Mouse (Mus musculus) embryonic facial prominence, embryonic 11.5 days (tissue): ENCODE data around the gene Slc4a4. TPM values are rescaled to one million over a fixed set of nuclear protein-coding genes. Genes with fewer than 3 reads are reported as not detected.

Experiments used
- ATAC-seq: fragments of 200-750 bp; cut with Nextera tagmentation; replicated peaks from 2 replicates; pipeline ENCODE4 v1.8.0; 2017; ENCODE audit warnings: low read depth; ENCODE audit not compliant: insufficient number of reproducible peaks, low FRiP score, low TSS enrichment
- DNase-seq: peaks from one replicate; pipeline ENCODE4 v3.0.0-alpha.2; 2015; ENCODE audit warnings: low spot score
- H3K27ac ChIP-seq: fragments of 300-500 bp; sonication (generic); replicated peaks from 2 replicates; pipeline ENCODE4 v1.5.1; 2014; ENCODE audit warnings: mild to moderate bottlenecking, low read depth, low read length, control low read depth
- H3K27me3 ChIP-seq: fragments of 300-500 bp; sonication (generic); 2 replicates; pipeline ENCODE4 v1.6.1; 2014; ENCODE audit warnings: mild to moderate bottlenecking, low read length, moderate library complexity, mixed read lengths; ENCODE audit not compliant: control insufficient read depth, insufficient read depth
- H3K36me3 ChIP-seq: fragments of 300-500 bp; sonication (generic); replicated peaks from 2 replicates; pipeline ENCODE4 v1.6.1; 2014; ENCODE audit warnings: low read depth, mild to moderate bottlenecking, low read length, moderate library complexity, mixed read lengths; ENCODE audit not compliant: control insufficient read depth, insufficient read depth
- H3K4me1 ChIP-seq: fragments of 300-500 bp; sonication (generic); 2 replicates; pipeline ENCODE4 v1.6.1; 2014; ENCODE audit warnings: low read length, mixed read lengths; ENCODE audit not compliant: control insufficient read depth, insufficient read depth
- H3K4me2 ChIP-seq: fragments of 300-500 bp; sonication (generic); 2 replicates; pipeline ENCODE4 v1.6.1; 2014; ENCODE audit warnings: low read depth, mild to moderate bottlenecking, control low read depth, low read length, moderate library complexity
- H3K4me3 ChIP-seq: fragments of 300-500 bp; sonication (generic); 2 replicates; pipeline ENCODE4 v1.5.1; 2014; ENCODE audit warnings: low read depth, low read length, control low read depth
- H3K9ac ChIP-seq: fragments of 300-500 bp; sonication (generic); replicated peaks from 2 replicates; pipeline ENCODE4 v1.6.1; 2014; ENCODE audit warnings: mild to moderate bottlenecking, control low read depth, low read length
- H3K9me3 ChIP-seq: fragments of 300-500 bp; sonication (generic); replicated peaks from 2 replicates; pipeline ENCODE4 v1.6.1; 2016; ENCODE audit warnings: mild to moderate bottlenecking, low read length, inconsistent platforms, mixed read lengths; ENCODE audit not compliant: control insufficient read depth
- WGBS: fragments of 180-500 bp; shearing (Covaris S2); extraction: QIAGEN DNeasy Blood & Tissue Kit; methylation state at CpG from one replicate; pipeline ENCODE4 v1.1.7; 2014; 5-methylcytosine and 5-hydroxymethylcytosine counted together
- polyA plus RNA-seq: library from polyadenylated mRNA; unstranded; fragments of >200 nt; fragmentation: Nextera tagmentation; extraction: Ambion mirVana; gene quantifications from 2 replicates; pipeline ENCODE4 v1.2.1, GENCODE M21; 2014

The Slc4a4 gene
- polyA plus RNA-seq, 1 experiment from 2014 or later, result 1.6 TPM

GRCm38 (mm10) chr5:89120881-89121280, 234.3 kb downstream of the Slc4a4 start:
- Histone ChIP-seq H3K27me3 (no peaks in the 10 kb centered on the region), H3K4me2 (no peak overlapping the region), H3K4me3 (no peak overlapping the region), H3K36me3 (no peaks in the 10 kb centered on the region), H3K27ac (no peak overlapping the region), H3K4me1 (no peaks in the 10 kb centered on the region), H3K9ac (no peak overlapping the region), H3K9me3 (no peaks in the 10 kb centered on the region)
- ATAC-seq, result no peak
- 55% methylated on average over 1 of the region's 1 CpGs for WGBS
- DNase-seq, result no peak

- no peak overlapping the region for H3K4me2 ChIP-seq
- H3K36me3 ChIP-seq, result no peaks in the 10 kb centered on the region
- no peak overlapping the region for H3K4me3 ChIP-seq
- no peaks in the 10 kb centered on the region for H3K27me3 ChIP-seq
- ATAC-seq (no peak), DNase-seq (no peak)
- no peak overlapping the region for H3K9ac ChIP-seq
- H3K27ac ChIP-seq, result no peak overlapping the region
- WGBS, result 78% methylated on average over 9 of the region's 9 CpGs
- no peaks in the 10 kb centered on the region for H3K9me3 ChIP-seq
- no peaks in the 10 kb centered on the region for H3K4me1 ChIP-seq
Measured at GRCm38 (mm10) chr5:89123270-89123903, 236.8 kb downstream of the Slc4a4 start.

GRCm38 (mm10) chr5:89128210-89128609, 241.6 kb downstream of the Slc4a4 start:
- Histone ChIP-seq H3K4me2 (no peak overlapping the region), H3K36me3 (no peaks in the 10 kb centered on the region), H3K4me1 (no peaks in the 10 kb centered on the region), H3K4me3 (no peak overlapping the region), H3K27me3 (no peaks in the 10 kb centered on the region), H3K9ac (no peak overlapping the region), H3K27ac (no peak overlapping the region), H3K9me3 (no peaks in the 10 kb centered on the region)
- no peak for DNase-seq
- no peak for ATAC-seq
- WGBS, result 86% methylated on average over 6 of the region's 6 CpGs

GRCm38 (mm10) chr5:89135776-89136175, 249.2 kb downstream of the Slc4a4 start:
- Histone ChIP-seq H3K4me1 (no peaks in the 10 kb centered on the region), H3K9ac (no peak overlapping the region), H3K9me3 (no peaks in the 10 kb centered on the region), H3K27ac (no peak overlapping the region), H3K4me3 (no peak overlapping the region), H3K4me2 (no peak overlapping the region), H3K27me3 (no peaks in the 10 kb centered on the region), H3K36me3 (no peaks in the 10 kb centered on the region)
- 81% methylated on average over 11 of the region's 11 CpGs for WGBS
- DNase-seq, result no peak
- ATAC-seq, result no peak

- H3K27me3 ChIP-seq, result no peaks in the 10 kb centered on the region
- H3K27ac ChIP-seq, result no peak overlapping the region
- H3K9me3 ChIP-seq, result no peaks in the 10 kb centered on the region
- H3K4me3 ChIP-seq, result no peak overlapping the region
- H3K4me2 ChIP-seq, result no peak overlapping the region
- H3K9ac ChIP-seq, result no peak overlapping the region
- H3K4me1 ChIP-seq, result no peaks in the 10 kb centered on the region
- H3K36me3 ChIP-seq, result no peaks in the 10 kb centered on the region
- DNase-seq (no peak), ATAC-seq (no peak)
- WGBS, result 90% methylated on average over 2 of the region's 2 CpGs
Measured at GRCm38 (mm10) chr5:89140070-89140469, 253.5 kb downstream of the Slc4a4 start.

GRCm38 (mm10) chr5:89141761-89142160, 255.1 kb downstream of the Slc4a4 start:
- H3K9ac ChIP-seq, result no peak overlapping the region
- H3K36me3 ChIP-seq, result no peaks in the 10 kb centered on the region
- H3K9me3 ChIP-seq, result no peaks in the 10 kb centered on the region
- ATAC-seq (no peak), DNase-seq (no peak)
- no peaks in the 10 kb centered on the region for H3K4me1 ChIP-seq
- H3K27ac ChIP-seq, result no peak overlapping the region
- H3K4me2 ChIP-seq, result no peak overlapping the region
- H3K27me3 ChIP-seq, result no peaks in the 10 kb centered on the region
- 87% methylated on average over 2 of the region's 2 CpGs for WGBS
- H3K4me3 ChIP-seq, result no peak overlapping the region

- Histone ChIP-seq H3K4me1 (no peaks in the 10 kb centered on the region), H3K27ac (no peak overlapping the region), H3K9me3 (no peaks in the 10 kb centered on the region), H3K36me3 (no peaks in the 10 kb centered on the region), H3K9ac (no peak overlapping the region), H3K4me3 (no peak overlapping the region), H3K27me3 (no peaks in the 10 kb centered on the region), H3K4me2 (no peak overlapping the region)
- DNase-seq (no peak), ATAC-seq (no peak)
- WGBS, result 84% methylated on average over 2 of the region's 2 CpGs
Measured at GRCm38 (mm10) chr5:89146276-89146675, 259.7 kb downstream of the Slc4a4 start.

GRCm38 (mm10) chr5:89147282-89147790, 260.7 kb downstream of the Slc4a4 start:
- Histone ChIP-seq H3K9me3 (no peaks in the 10 kb centered on the region), H3K36me3 (no peaks in the 10 kb centered on the region), H3K27ac (no peak overlapping the region), H3K27me3 (no peaks in the 10 kb centered on the region), H3K4me2 (no peak overlapping the region), H3K9ac (no peak overlapping the region), H3K4me3 (no peak overlapping the region), H3K4me1 (no peaks in the 10 kb centered on the region)
- DNase-seq (no peak), ATAC-seq (no peak)
- WGBS, result 84% methylated on average over 13 of the region's 13 CpGs
